Mouse (Mus musculus) liver, adult 2 months (tissue): ENCODE results near the gene Plcb2. TPM values are rescaled to one million over a fixed set of nuclear protein-coding genes. Genes with fewer than 3 reads are reported as not detected.
A peak's percentile ranks its signal among the peaks of the same experiment; 100 is the strongest.

ENCODE experiments used
- DNase-seq: peaks from one replicate; pipeline ENCODE4 v3.0.0-alpha.2; 2011; ENCODE audit warnings: low read depth, low spot score; ENCODE audit errors: extremely low read depth
- H3K27ac ChIP-seq: fragments of 200-500 bp; replicated peaks from 2 replicates; pipeline ENCODE4 v1.5.1; 2012; ENCODE audit warnings: low read depth, mild to moderate bottlenecking, control low read depth, inconsistent platforms, low read length; ENCODE audit not compliant: insufficient read depth
- H3K27me3 ChIP-seq: fragments of 200-500 bp; 2 replicates; pipeline ENCODE4 v1.6.1; 2012; ENCODE audit warnings: mild to moderate bottlenecking, moderate library complexity, low read length, inconsistent platforms; ENCODE audit not compliant: control insufficient read depth, insufficient read depth
- H3K36me3 ChIP-seq: fragments of 200-500 bp; 2 replicates; pipeline ENCODE4 v1.6.1; 2012; ENCODE audit warnings: low read length, inconsistent platforms; ENCODE audit not compliant: control insufficient read depth, insufficient read depth
- H3K4me1 ChIP-seq: fragments of 200-500 bp; 2 replicates; pipeline ENCODE4 v1.6.1; 2011; ENCODE audit warnings: low read length; ENCODE audit not compliant: control insufficient read depth, insufficient read depth
- H3K4me3 ChIP-seq: fragments of 200-500 bp; 2 replicates; pipeline ENCODE4 v1.5.1; 2011; ENCODE audit warnings: low read depth, mild to moderate bottlenecking, control low read depth, low read length, moderate library complexity; ENCODE audit not compliant: insufficient read depth
- H3K79me2 ChIP-seq: fragments of 200-500 bp; 2 replicates; pipeline ENCODE4 v1.6.1; 2012; ENCODE audit warnings: inconsistent platforms, mild to moderate bottlenecking, low read length, moderate library complexity; ENCODE audit not compliant: control insufficient read depth, insufficient read depth
- H3K9ac ChIP-seq: fragments of 200-500 bp; 2 replicates; pipeline ENCODE4 v1.6.1; 2012; ENCODE audit warnings: low read depth, mild to moderate bottlenecking, control low read depth, inconsistent platforms, low read length
- CTCF ChIP-seq: fragments of 200-500 bp; IDR thresholded peaks from 2 replicates; pipeline ENCODE4 v1.5.1; 2011; ENCODE audit warnings: low read depth, low read length, control low read depth
- POLR2A ChIP-seq: fragments of 200-500 bp; IDR thresholded peaks from 2 replicates; pipeline ENCODE4 v1.6.1; 2011; ENCODE audit warnings: low read length, control low read depth; ENCODE audit not compliant: insufficient read depth; ENCODE audit errors: extremely low read depth
- WGBS: fragments of 180-500 bp; shearing (Covaris S2); methylation state at CpG from one replicate; pipeline ENCODE4 v1.1.7; 2018; 5-methylcytosine and 5-hydroxymethylcytosine counted together
- polyA plus RNA-seq: library from polyadenylated mRNA; depleted of rRNA; stranded (reverse); fragments of >200 nt; gene quantifications from 2 replicates; pipeline ENCODE4 v1.2.3, GENCODE M21; 2012
- total RNA-seq: library from RNA; depleted of rRNA; stranded (reverse); fragments of >200 nt; gene quantifications from 2 replicates; pipeline ENCODE4 v1.2.3, GENCODE M21; 2014

The Plcb2 gene
- total and polyA plus RNA-seq, 2 experiments: 0.80 to 1.2 TPM

DNA sequence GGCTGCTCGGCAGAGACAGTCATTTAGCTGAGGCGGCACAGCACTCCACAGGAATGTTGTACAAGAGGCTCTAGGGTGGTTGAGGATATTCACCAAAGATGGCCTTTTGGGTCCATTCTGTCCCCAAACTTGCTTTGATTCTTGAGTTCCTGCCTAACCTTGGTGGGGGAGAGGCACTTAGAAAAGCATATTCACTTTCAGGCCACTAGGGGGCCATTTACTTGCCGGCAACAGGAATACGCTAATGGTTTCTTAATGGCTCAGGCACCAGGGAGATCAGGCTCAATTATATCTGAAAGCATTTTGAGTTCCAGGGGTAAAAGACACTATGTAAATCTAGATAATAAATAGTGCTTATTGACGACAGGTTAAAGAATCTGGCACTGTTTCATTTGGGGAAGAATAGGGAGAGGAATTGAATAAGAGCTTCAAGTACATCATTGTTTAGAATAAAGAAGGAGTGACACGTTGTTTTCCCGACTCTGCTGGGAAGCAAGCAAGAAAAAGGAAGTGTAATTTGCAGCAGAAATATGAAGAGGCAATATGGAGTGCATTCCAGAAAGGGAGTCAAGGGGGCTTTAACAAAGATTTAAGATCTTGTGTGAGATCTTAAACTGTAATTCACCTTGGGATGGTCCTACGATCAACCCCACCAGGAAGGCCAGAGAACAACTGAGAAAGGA is 15.2 kb upstream of the Plcb2 start:
- 30% methylated on average over 8 of the region's 8 CpGs for WGBS
- Histone ChIP-seq H3K9ac (no peak overlapping the region), H3K27me3 (no peaks in the 10 kb centered on the region), H3K36me3 (no peaks in the 10 kb centered on the region), H3K4me3 (no peak overlapping the region), H3K27ac (no peak overlapping the region), H3K79me2 (0 out of 2 replicates have a peak, but pooled peaks cover 8% of the 10 kb centered on the region), H3K4me1 (peaks cover 7% of the 10 kb centered on the region; the same call in 1 of the 2 replicates)
- DNase-seq: peak; percentile 55
- TF ChIP-seq CTCF (peak; percentile 54), POLR2A (no peak)

DNA sequence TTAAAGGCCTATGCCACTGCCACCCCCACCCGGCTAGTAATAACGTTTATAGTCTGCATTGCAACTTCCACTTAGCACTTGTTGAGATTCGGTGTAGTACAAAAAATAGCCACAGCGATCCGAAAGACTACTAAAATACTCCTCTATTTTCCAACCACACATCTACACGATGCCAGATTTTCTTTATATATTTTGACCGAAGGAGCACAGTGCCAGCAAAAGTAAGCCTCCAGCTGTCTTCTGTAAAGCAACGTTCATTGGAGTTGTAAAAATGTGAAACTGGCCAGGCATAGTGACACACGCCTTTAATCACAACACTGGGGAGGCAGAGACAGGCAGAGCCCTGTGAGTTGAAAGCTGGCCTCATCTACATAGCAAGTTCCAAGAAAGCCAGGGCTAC is 12.9 kb upstream of the Plcb2 start:
- WGBS: 74% methylated on average over 9 of the region's 9 CpGs
- no peaks in the 10 kb centered on the region for H3K27me3 ChIP-seq
- H3K4me1 ChIP-seq: peaks cover 5% of the 10 kb centered on the region; the same call in 1 of the 2 replicates
- H3K36me3 ChIP-seq: no peaks in the 10 kb centered on the region
- TF ChIP-seq CTCF (no peak), POLR2A (no peak)
- H3K27ac ChIP-seq: no peak overlapping the region
- H3K79me2 ChIP-seq: 0 out of 2 replicates have a peak, but pooled peaks cover 4% of the 10 kb centered on the region
- H3K4me3 ChIP-seq: no peak overlapping the region
- H3K9ac ChIP-seq: no peak overlapping the region
- DNase-seq: no peak

DNA sequence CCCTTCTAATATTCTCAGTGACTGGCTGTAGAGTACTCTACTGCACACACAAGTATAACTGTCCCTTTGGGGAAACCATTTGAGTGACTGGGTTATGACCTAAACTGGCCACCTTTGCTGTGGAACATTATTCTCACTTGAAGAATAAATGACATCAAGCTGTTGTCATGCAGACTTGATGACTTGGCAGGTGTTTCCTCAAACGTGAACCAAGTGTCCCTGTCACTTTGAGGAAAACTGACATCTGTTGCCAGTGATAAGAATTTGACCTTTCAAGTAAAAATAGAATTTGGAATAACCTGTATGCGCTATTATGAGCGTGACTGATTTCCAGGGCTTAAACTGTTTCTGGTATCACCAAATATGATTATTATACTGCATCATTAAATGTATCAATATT is 12.1 kb upstream of the Plcb2 start:
- Histone ChIP-seq H3K9ac (no peak overlapping the region), H3K4me3 (no peak overlapping the region), H3K27me3 (no peaks in the 10 kb centered on the region), H3K36me3 (no peaks in the 10 kb centered on the region), H3K4me1 (peaks cover 5% of the 10 kb centered on the region; the same call in 1 of the 2 replicates), H3K79me2 (no peaks in the 10 kb centered on the region), H3K27ac (no peak overlapping the region)
- no peak for TF ChIP-seq CTCF
- no peak for DNase-seq
- 68% methylated on average over 3 of the region's 3 CpGs for WGBS

DNA sequence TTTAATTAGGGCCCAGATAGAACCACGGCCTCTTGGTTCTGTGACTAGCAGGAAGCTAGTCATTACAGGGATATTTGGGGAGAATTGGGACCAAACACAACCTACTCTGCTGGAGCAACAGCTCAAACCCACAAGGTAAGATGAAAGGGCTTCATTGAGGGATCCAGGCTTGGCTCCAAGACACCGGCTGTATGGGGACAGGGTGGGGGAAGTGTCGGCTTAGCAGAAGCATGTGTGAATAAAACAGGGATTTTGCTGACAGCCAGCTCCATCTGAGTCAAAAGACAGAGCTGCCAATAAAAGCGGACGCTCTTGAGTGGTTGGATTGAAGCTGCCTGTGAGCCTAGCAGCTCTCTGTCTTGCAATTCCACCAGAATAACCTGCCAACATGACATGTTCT is 5.1 kb upstream of the Plcb2 start:
- no peaks in the 10 kb centered on the region for H3K79me2 ChIP-seq
- no peak overlapping the region for H3K9ac ChIP-seq
- H3K36me3 ChIP-seq: no peaks in the 10 kb centered on the region
- H3K4me1 ChIP-seq: no peaks in the 10 kb centered on the region
- H3K4me3 ChIP-seq: no peak overlapping the region
- no peak overlapping the region for H3K27ac ChIP-seq
- no peak for TF ChIP-seq POLR2A
- TF ChIP-seq CTCF: no peak
- WGBS: 71% methylated on average over 5 of the region's 5 CpGs
- no peak for DNase-seq
- no peaks in the 10 kb centered on the region for H3K27me3 ChIP-seq

DNA sequence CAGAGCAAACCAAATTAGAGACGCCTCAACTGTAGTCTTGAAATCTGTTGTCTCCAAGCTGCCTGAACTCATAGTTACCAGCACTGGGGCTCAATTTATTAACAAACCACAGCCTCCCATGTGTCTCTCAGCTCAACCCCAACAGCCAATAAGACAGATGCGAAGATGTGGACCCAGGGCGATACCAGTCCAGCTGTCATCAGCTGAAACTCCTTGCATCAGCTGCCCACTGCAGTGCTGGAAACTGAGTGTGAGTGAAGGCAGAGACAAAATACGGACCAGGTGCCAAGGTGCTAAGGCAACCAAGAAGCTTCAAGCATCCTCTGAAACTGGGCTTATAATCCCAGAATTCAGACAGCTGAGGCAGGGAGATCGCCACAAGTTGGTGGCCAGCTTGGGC is 3.7 kb upstream of the Plcb2 start:
- Histone ChIP-seq H3K27ac (no peak overlapping the region), H3K4me3 (no peak overlapping the region), H3K79me2 (no peaks in the 10 kb centered on the region), H3K4me1 (no peaks in the 10 kb centered on the region), H3K9ac (no peak overlapping the region), H3K27me3 (no peaks in the 10 kb centered on the region), H3K36me3 (no peaks in the 10 kb centered on the region)
- no peak for DNase-seq
- TF ChIP-seq CTCF (no peak), POLR2A (no peak)
- WGBS: 80% methylated on average over 5 of the region's 5 CpGs

DNA sequence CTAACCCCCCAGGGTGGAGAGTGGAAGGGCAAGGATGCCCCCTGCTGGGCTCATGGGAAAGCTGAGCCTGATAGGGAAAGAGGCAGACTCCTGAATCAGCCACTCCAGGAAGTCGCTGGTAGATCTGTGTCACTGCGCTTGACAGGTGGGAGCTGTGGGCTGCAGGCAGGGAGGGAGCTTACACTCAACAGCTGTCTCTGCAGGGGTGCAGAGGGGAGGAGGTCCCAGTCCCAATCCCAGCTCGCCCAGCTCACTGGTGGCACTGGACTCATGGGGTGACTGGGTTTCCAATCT is 2.3 kb upstream of the Plcb2 start:
- Histone ChIP-seq H3K4me1 (no peaks in the 10 kb centered on the region), H3K27me3 (no peaks in the 10 kb centered on the region), H3K36me3 (no peaks in the 10 kb centered on the region), H3K27ac (no peak overlapping the region), H3K4me3 (no peak overlapping the region), H3K79me2 (no peaks in the 10 kb centered on the region), H3K9ac (no peak overlapping the region)
- TF ChIP-seq CTCF: peak; percentile 84
- TF ChIP-seq POLR2A: no peak
- DNase-seq: no peak
- 20% methylated on average over 3 of the region's 3 CpGs for WGBS
